Comparison of ENCODE assay signal across 8 mouse cellular contexts in the genomic region with DNA sequence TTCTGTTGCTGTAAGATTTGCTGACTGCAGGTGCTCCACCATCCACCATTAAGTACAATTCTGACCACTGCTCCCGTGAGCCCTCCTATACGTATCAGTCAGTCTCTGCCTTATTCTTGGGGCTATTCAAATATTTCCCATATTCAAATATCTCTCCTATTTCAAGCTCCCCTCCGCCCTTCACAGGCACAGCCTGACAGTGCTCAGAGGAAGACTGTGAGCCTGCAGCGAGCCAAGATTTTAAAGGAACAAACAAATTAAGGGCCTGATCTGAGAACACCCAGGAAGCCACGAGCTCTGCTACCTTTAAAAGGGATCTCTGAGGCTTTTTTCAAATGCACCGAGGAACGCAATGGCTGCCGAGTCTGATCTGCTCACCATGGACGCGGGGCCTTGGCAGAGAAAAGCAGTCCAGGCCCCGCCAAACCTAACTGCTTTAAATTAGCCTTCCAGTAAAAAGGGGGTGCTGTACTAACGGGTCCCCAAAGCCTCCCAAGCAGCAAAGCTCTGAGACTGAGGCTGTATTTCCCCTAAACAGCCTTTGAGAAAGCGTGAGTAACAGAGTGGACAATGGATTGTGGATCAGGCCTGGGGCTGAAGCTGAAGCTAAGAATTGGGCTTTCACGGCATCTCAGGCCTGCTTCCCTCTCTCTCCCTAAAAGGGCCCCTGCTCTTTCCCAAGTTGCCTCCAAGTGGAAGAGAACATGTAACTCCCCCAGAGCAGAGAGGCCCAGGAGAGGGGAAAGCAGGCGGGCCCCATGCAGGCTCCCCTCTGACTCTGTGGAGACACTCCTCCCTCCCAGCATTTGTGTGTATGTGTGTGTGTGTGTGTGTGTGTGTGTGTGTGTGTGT. TPM values are rescaled to one million over a fixed set of nuclear protein-coding genes. Genes with fewer than 3 reads are reported as not detected.
A peak's percentile ranks its signal among the peaks of the same experiment; 100 is the strongest.
DNase-seq lines count a peak whose midpoint lies in the region; ATAC-seq and TF ChIP-seq lines count a peak whose summit lies in the region.

No protein-coding gene starts in this region.

- H3K4me2 ChIP-seq in CH12.LX (ENCODE audit: insufficient read depth, low read depth, poor library complexity, severe bottlenecking), result no peak overlapping the region
- H3K4me2 ChIP-seq in limb, embryonic 13.5 days (replicated peaks), result peak overlapping the region; percentile 74
- no peak overlapping the region for H3K4me2 ChIP-seq in neural tube, embryonic 11.5 days (ENCODE audit: low read depth)

- in situ Hi-C loops in CH12.LX (cut with MboI; ENCODE audit: low pct_ligation_motif_present, low pct_unique_long_range_greater_than_20kb, low sequenced_read_pairs), result no loop called here

- dilution Hi-C loops in CH12.LX (cut with MboI; ENCODE audit: extremely low pct_ligation_motif_present, extremely low pct_unique_long_range_greater_than_20kb, low sequenced_read_pairs), result no loop called here

- WGBS in cerebellum, adult 2 months, result 54% methylated on average over 15 of the region's 15 CpGs
- WGBS in limb, embryonic 13.5 days, result 22% methylated on average over 15 of the region's 15 CpGs
- 38% methylated on average over 15 of the region's 15 CpGs for WGBS in neural tube, embryonic 11.5 days
- WGBS in thymus, adult 2 months, result 81% methylated on average over 15 of the region's 15 CpGs

- peak; percentile 71 for ATAC-seq in limb, embryonic 13.5 days (ENCODE audit: low FRiP score, low read depth)
- no peak for ATAC-seq in neural tube, embryonic 11.5 days (ENCODE audit: insufficient read depth, low FRiP score, low TSS enrichment)
- ATAC-seq in erythroblast, adult 5-6 weeks (replicated peaks; ENCODE audit: low FRiP score, poor library complexity, severe bottlenecking), result no peak

- no peak for TF ChIP-seq POLR2A in cerebellum, adult 2 months (IDR thresholded peaks at IDR 0.05; ENCODE audit: borderline replicate concordance, insufficient read depth, low read length)
- no peak for TF ChIP-seq POLR2A in CH12.LX (IDR thresholded peaks at IDR 0.05; ENCODE audit: low read depth, low read length)
- no peak for TF ChIP-seq POLR2A in thymus, adult 2 months (IDR thresholded peaks at IDR 0.05; ENCODE audit: control insufficient read depth, extremely low read depth, insufficient read depth, low read length, poor library complexity)

- TF ChIP-seq EP300 in CH12.LX (IDR thresholded peaks at IDR 0.05; ENCODE audit: low read length), result no peak

- no peaks in the 10 kb centered on the region for H3K27me3 ChIP-seq in cerebellum, adult 2 months (ENCODE audit: control insufficient read depth, insufficient read depth, low read length)
- peaks cover 3% of the 10 kb centered on the region for H3K27me3 ChIP-seq in CH12.LX (replicated peaks)
- H3K27me3 ChIP-seq in limb, embryonic 13.5 days, result no peaks in the 10 kb centered on the region
- 0 out of 2 replicates have a peak, but pooled peaks cover 5% of the 10 kb centered on the region for H3K27me3 ChIP-seq in neural tube, embryonic 11.5 days (ENCODE audit: control insufficient read depth, insufficient read depth, low read length)
- peaks cover 11% of the 10 kb centered on the region; the same call in 1 of the 2 replicates for H3K27me3 ChIP-seq in thymus, adult 2 months (ENCODE audit: control insufficient read depth, insufficient read depth, low read length)

- DNase-seq in cerebellum, adult 2 months, result no peak
- no peak for DNase-seq in cerebellum, adult 9-10 months
- peak; percentile 39 for DNase-seq in CH12.LX (ENCODE audit: extremely low read depth)
- peak; percentile 55 to 78 for DNase-seq in gastrocnemius, postnatal 4 days (ENCODE audit: low spot score in 2 of 2)
- peak; percentile 33 for DNase-seq in neural tube, embryonic 11.5 days (ENCODE audit: low spot score)
- DNase-seq in thymus, adult 2 months, result no peak

- H3K79me2 ChIP-seq in CH12.LX (replicated peaks; ENCODE audit: control insufficient read depth, extremely low read depth, insufficient read depth, poor library complexity, severe bottlenecking), result no peaks in the 10 kb centered on the region

- TF ChIP-seq RAD21 in CH12.LX (IDR thresholded peaks at IDR 0.05; ENCODE audit: low read depth, low read length), result no peak

- H3K9me3 ChIP-seq in CH12.LX (replicated peaks; ENCODE audit: low read length), result no peaks in the 10 kb centered on the region
- H3K9me3 ChIP-seq in limb, embryonic 13.5 days, result no peaks in the 10 kb centered on the region
- no peaks in the 10 kb centered on the region for H3K9me3 ChIP-seq in neural tube, embryonic 11.5 days (ENCODE audit: control insufficient read depth, low read length)

- no peak overlapping the region for H3K9ac ChIP-seq in CH12.LX (ENCODE audit: insufficient read depth, low read depth)
- peak overlapping the region; percentile 62 for H3K9ac ChIP-seq in limb, embryonic 13.5 days
- H3K9ac ChIP-seq in neural tube, embryonic 11.5 days (ENCODE audit: low read length), result peak overlapping the region; percentile 31; the same call in 1 of the 2 replicates

- H3K27ac ChIP-seq in cerebellum, adult 2 months (ENCODE audit: insufficient read depth, low read length), result peak overlapping the region; percentile 43; the same call in 1 of the 2 replicates
- H3K27ac ChIP-seq in CH12.LX (ENCODE audit: insufficient read depth, low read depth), result no peak overlapping the region
- H3K27ac ChIP-seq in limb, embryonic 13.5 days, result peak overlapping the region; percentile 99
- peak overlapping the region; percentile 47 for H3K27ac ChIP-seq in neural tube, embryonic 11.5 days (ENCODE audit: low read depth, low read length)
- no peak overlapping the region for H3K27ac ChIP-seq in thymus, adult 2 months (ENCODE audit: control insufficient read depth, insufficient read depth, low read length)

- H3K4me3 ChIP-seq in cerebellum, adult 2 months (replicated peaks; ENCODE audit: insufficient read depth, low read depth, low read length), result no peak overlapping the region
- H3K4me3 ChIP-seq in CH12.LX (replicated peaks in 1 of 3; ENCODE audit: low read depth in 2 of 3, low read length in 2 of 3, poor library complexity in 1 of 3), result no peak overlapping the region
- peak overlapping the region; percentile 17 for H3K4me3 ChIP-seq in limb, embryonic 13.5 days
- no peak overlapping the region for H3K4me3 ChIP-seq in neural tube, embryonic 11.5 days (ENCODE audit: low read depth, low read length)
- no peak overlapping the region for H3K4me3 ChIP-seq in thymus, adult 2 months (ENCODE audit: control insufficient read depth, insufficient read depth, low read length)

- H3K36me3 ChIP-seq in CH12.LX (replicated peaks in 1 of 2; ENCODE audit: control insufficient read depth in 1 of 2, insufficient read depth in 1 of 2, low read length in 1 of 2), result no peaks in the 10 kb centered on the region
- no peaks in the 10 kb centered on the region for H3K36me3 ChIP-seq in limb, embryonic 13.5 days
- H3K36me3 ChIP-seq in neural tube, embryonic 11.5 days (ENCODE audit: control insufficient read depth, insufficient read depth, low read length), result no peaks in the 10 kb centered on the region
- H3K36me3 ChIP-seq in thymus, adult 2 months (ENCODE audit: control insufficient read depth, insufficient read depth, low read length), result no peaks in the 10 kb centered on the region

- no peak for TF ChIP-seq CTCF in cerebellum, adult 2 months (IDR thresholded peaks at IDR 0.05; ENCODE audit: borderline replicate concordance, insufficient read depth, low read depth, low read length)
- no peak for TF ChIP-seq CTCF in CH12.LX (conservative IDR thresholded peaks at IDR 0.05 in 1 of 2, IDR thresholded peaks at IDR 0.05 in 1 of 2; ENCODE audit: low read depth in 2 of 2, low read length in 2 of 2)
- TF ChIP-seq CTCF in thymus, adult 2 months (IDR thresholded peaks at IDR 0.05; ENCODE audit: borderline replicate concordance, control insufficient read depth, extremely low read depth, insufficient read depth, low read length, poor library complexity), result no peak

- peaks cover 32% of the 10 kb centered on the region for H3K4me1 ChIP-seq in cerebellum, adult 2 months (ENCODE audit: control insufficient read depth, insufficient read depth, low read length)
- peaks cover 0 to 22% of the 10 kb centered on the region in 2 experiments; a peak in 2 of 4 replicates for H3K4me1 ChIP-seq in CH12.LX (ENCODE audit: control insufficient read depth in 1 of 2, insufficient read depth in 2 of 2)
- H3K4me1 ChIP-seq in limb, embryonic 13.5 days, result peaks cover 83% of the 10 kb centered on the region
- peaks cover 23% of the 10 kb centered on the region for H3K4me1 ChIP-seq in neural tube, embryonic 11.5 days (ENCODE audit: control insufficient read depth, insufficient read depth, low read length)
- H3K4me1 ChIP-seq in thymus, adult 2 months (replicated peaks; ENCODE audit: control insufficient read depth, insufficient read depth, low read length), result peaks cover 9% of the 10 kb centered on the region

TF ChIP-seq in CH12.LX, 34 proteins besides CTCF, POLR2A, EP300 and RAD21:
- TF ChIP-seq E2F4 (IDR thresholded peaks at IDR 0.05; ENCODE audit: insufficient replicate concordance, low read depth, low read length) (no peak), BHLHE40 (IDR thresholded peaks at IDR 0.05; ENCODE audit: low read depth, low read length) (0 out of 2 replicates have a peak, but pooled peaks have one; percentile 17)

RNA-seq across cellular contexts. Expression of gene Atp23, which starts 29.3 kb away (rescaled TPM):
- polyA plus RNA-seq in cerebellum, adult 2 months (2012; rRNA removed), result 10.2 and 10.4 TPM in 2 replicates
- total RNA-seq in CH12.LX (2012; rRNA removed) (16.7 and 19.8 TPM in 2 replicates), CH12.LX (2014; rRNA removed) (15.4 and 17.2 TPM in 2 replicates)
- 16.9 and 18.9 TPM in 2 replicates for polyA plus RNA-seq in CH12.LX (2012; ENCODE audit: insufficient read length, low read depth)
- 1 to 10 TPM; 4.3 to 5.4 TPM for total RNA-seq in gastrocnemius, postnatal 4 days (2021)
- 18.9 and 20.5 TPM in 2 replicates for polyA plus RNA-seq in limb, embryonic 13.5 days (2015; fragmentation: Nextera tagmentation; extraction: Ambion mirVana)
- polyA plus RNA-seq in neural tube, embryonic 11.5 days (2014; fragmentation: Nextera tagmentation; extraction: Ambion mirVana), result 14.6 and 15.2 TPM in 2 replicates
- total RNA-seq in erythroblast, adult 5-6 weeks (2015; ENCODE audit: low replicate concordance), result 0.38 and 2.3 TPM in 2 replicates
- total RNA-seq in erythroblast, adult 5-6 weeks (2017; ENCODE audit: low replicate concordance), result 0.09 and 0.98 TPM in 2 replicates
- polyA plus RNA-seq in thymus, adult 2 months (2012; rRNA removed), result 9.6 and 12.1 TPM in 2 replicates

RNA-seq across cellular contexts. Expression of gene Ctdsp2, which starts 48.0 kb away (rescaled TPM):
- 96.2 and 101 TPM in 2 replicates for polyA plus RNA-seq in cerebellum, adult 2 months (2012; rRNA removed)
- 13.2 and 20.2 TPM in 2 replicates for total RNA-seq in CH12.LX (2012; rRNA removed)
- total RNA-seq in CH12.LX (2014; rRNA removed), result 7.5 and 8.9 TPM in 2 replicates
- 17.7 and 21.9 TPM in 2 replicates for polyA plus RNA-seq in CH12.LX (2012; ENCODE audit: insufficient read length, low read depth)
- total RNA-seq in gastrocnemius, postnatal 4 days (2021), result 100 to 1,000 TPM; 194 to 205 TPM
- polyA plus RNA-seq in limb, embryonic 13.5 days (2015; fragmentation: Nextera tagmentation; extraction: Ambion mirVana), result 78.2 and 78.9 TPM in 2 replicates
- 52.8 and 56.1 TPM in 2 replicates for polyA plus RNA-seq in neural tube, embryonic 11.5 days (2014; fragmentation: Nextera tagmentation; extraction: Ambion mirVana)
- total RNA-seq in erythroblast, adult 5-6 weeks (2015; ENCODE audit: low replicate concordance), result 19.6 and 29.3 TPM in 2 replicates
- 16.5 and 20.9 TPM in 2 replicates for total RNA-seq in erythroblast, adult 5-6 weeks (2017; ENCODE audit: low replicate concordance)
- 179 and 182 TPM in 2 replicates for polyA plus RNA-seq in thymus, adult 2 months (2012; rRNA removed)

Comparison
In these comparisons a context has a peak if more than half of its experiments do, and no peak if none do; other contexts are left out.
1. DNase-seq: peak in CH12.LX (single experiment), gastrocnemius, postnatal 4 days (2 of 2) and neural tube, embryonic 11.5 days (single experiment); none in cerebellum, adult 2 months (0 of 2), cerebellum, adult 9-10 months (single experiment) and thymus, adult 2 months (single experiment).
2. H3K27ac ChIP-seq: peak in cerebellum, adult 2 months (single experiment), limb, embryonic 13.5 days (single experiment) and neural tube, embryonic 11.5 days (single experiment); none in CH12.LX (single experiment) and thymus, adult 2 months (single experiment).